Mouse (Mus musculus) embryonic fibroblast, embryonic 13.5 days (primary cell): ENCODE results near the gene B4galnt1.

ENCODE experiments used
- CTCF ChIP-seq: IDR thresholded peaks from 2 replicates; pipeline ENCODE4 v1.5.1; 2011; ENCODE audit warnings: mild to moderate bottlenecking, control low read depth, low read length, moderate library complexity, borderline replicate concordance; ENCODE audit not compliant: insufficient read depth
- POLR2A ChIP-seq: IDR thresholded peaks from 2 replicates; pipeline ENCODE4 v1.6.1; 2011; ENCODE audit warnings: low read depth, mild to moderate bottlenecking, control low read depth, low read length, moderate library complexity

DNA sequence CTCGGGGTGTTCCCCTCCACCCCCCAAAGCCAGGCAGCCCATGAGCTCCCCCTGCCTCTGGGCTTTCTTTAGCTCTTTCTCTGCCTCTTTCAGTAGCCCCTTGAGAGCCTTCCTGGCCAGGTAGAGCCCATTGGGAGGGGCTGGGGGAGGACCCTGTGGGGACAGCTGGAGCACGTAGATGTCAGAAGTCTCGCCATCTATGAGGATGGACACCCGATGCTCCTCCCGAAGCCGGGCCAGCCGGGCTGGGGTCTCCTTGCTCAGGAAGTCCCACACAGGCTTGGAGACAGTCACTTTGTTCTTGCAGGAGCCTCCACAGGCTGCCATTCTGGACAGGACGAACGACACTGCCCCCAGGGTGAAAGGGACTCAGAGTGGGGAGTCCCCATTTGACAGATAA lies 28.0 kb downstream of the B4galnt1 start:
- TF ChIP-seq CTCF (no peak), POLR2A (no peak)
